Mouse (Mus musculus) cerebellum, adult 9-11 months (tissue): Measurements from ENCODE around the gene Klk1b3.
"Not testable (repeated sequence)": the region's sequence is repeated elsewhere in the genome, so short reads cannot be mapped to it uniquely, and the experiment has no call there.

Experiments used
- DNase-seq: peaks from one replicate; pipeline ENCODE4 v3.0.0; 2022

Klk1b3 gene

GRCm38 (mm10) chr7:44197891-44198290, at the start of gene Klk1b3:
TSS of gene Klk1b3 (plus strand) at chr7:44198191.
- no peak for DNase-seq

- DNase-seq = no peak
Observed at GRCm38 (mm10) chr7:44179299-44180045, 18.5 kb upstream of the Klk1b3 start.

- not testable (repeated sequence) for DNase-seq
Observed at GRCm38 (mm10) chr7:44186516-44186915, 11.5 kb upstream of the Klk1b3 start.

GRCm38 (mm10) chr7:44187936-44188335, 10.1 kb upstream of the Klk1b3 start, which contains the start of gene Klk1b24:
TSS of gene Klk1b24 (plus strand) at chr7:44188236.
- DNase-seq = not testable (repeated sequence)

GRCm38 (mm10) chr7:44193466-44193865, 4.5 kb upstream of the Klk1b3 start:
- DNase-seq = not testable (repeated sequence)

- DNase-seq = not testable (repeated sequence)
Observed at GRCm38 (mm10) chr7:44207135-44207534, 9.1 kb downstream of the Klk1b3 start, which contains the start of gene Klk1b4. TSS of gene Klk1b4 (plus strand) at chr7:44207435.

GRCm38 (mm10) chr7:44208307-44208706, 10.3 kb downstream of the Klk1b3 start:
- no peak for DNase-seq

- no peak for DNase-seq
Observed at GRCm38 (mm10) chr7:44215645-44216044, 17.7 kb downstream of the Klk1b3 start, which contains the start of gene Klk1b5. TSS of gene Klk1b5 (plus strand) at chr7:44215945.

GRCm38 (mm10) chr7:44221601-44222000, 23.6 kb downstream of the Klk1b3 start:
- DNase-seq = not testable (repeated sequence)

- DNase-seq = not testable (repeated sequence)
Observed at GRCm38 (mm10) chr7:44222335-44222734, 24.3 kb downstream of the Klk1b3 start.

GRCm38 (mm10) chr7:44225076-44225475, 27.1 kb downstream of the Klk1b3 start, which contains the start of gene Klk1:
TSS of gene Klk1 (plus strand) at chr7:44225360.
- no peak for DNase-seq

GRCm38 (mm10) chr7:44235909-44236308, 37.9 kb downstream of the Klk1b3 start, which contains the start of gene Gm36864:
TSS of gene Gm36864 (plus strand) at chr7:44236177.
- no peak for DNase-seq

- DNase-seq = no peak
Observed at GRCm38 (mm10) chr7:44239913-44240312, 41.9 kb downstream of the Klk1b3 start.

GRCm38 (mm10) chr7:44240712-44241111, 42.7 kb downstream of the Klk1b3 start:
- DNase-seq = no peak

- DNase-seq = no peak
Observed at GRCm38 (mm10) chr7:44241163-44241562, 43.2 kb downstream of the Klk1b3 start.

- peak; percentile 25 for DNase-seq
Observed at GRCm38 (mm10) chr7:44244080-44244479, 46.1 kb downstream of the Klk1b3 start.

- DNase-seq = peak; percentile 93
Observed at GRCm38 (mm10) chr7:44246055-44246983, 48.3 kb downstream of the Klk1b3 start, which contains the start of the genes 1700028J19Rik and 2410002F23Rik. TSS of gene 1700028J19Rik (minus strand) at chr7:44246695. TSS of gene 2410002F23Rik (plus strand) at chr7:44246722.

- DNase-seq = peak; percentile 84
Observed at GRCm38 (mm10) chr7:44246984-44247470, 49.0 kb downstream of the Klk1b3 start.

GRCm38 (mm10) chr7:44247971-44248370, 50.0 kb downstream of the Klk1b3 start:
- no peak for DNase-seq

- no peak for DNase-seq
Observed at GRCm38 (mm10) chr7:44249248-44249647, 51.3 kb downstream of the Klk1b3 start.

GRCm38 (mm10) chr7:44250732-44251275, 52.8 kb downstream of the Klk1b3 start:
- DNase-seq = not testable (repeated sequence)
